Mouse (Mus musculus) large intestine, adult 2 months (tissue): ENCODE data around the gene Golga2. TPM values are rescaled to one million over a fixed set of nuclear protein-coding genes. Genes with fewer than 3 reads are reported as not detected.
A peak's percentile ranks its signal among the peaks of the same experiment; 100 is the strongest.

Experiments
- DNase-seq: peaks from one replicate; pipeline ENCODE4 v3.0.0-alpha.2; 2012; ENCODE audit warnings: low read depth, low spot score
- WGBS: fragments of 180-500 bp; shearing (Covaris S2); methylation state at CpG from one replicate; pipeline ENCODE4 v1.1.7; 2018; 5-methylcytosine and 5-hydroxymethylcytosine counted together
- polyA plus RNA-seq: library from polyadenylated mRNA; depleted of rRNA; stranded (reverse); fragments of >200 nt; gene quantifications from 2 replicates; pipeline ENCODE4 v1.2.3, GENCODE M21; 2012; rRNA removed

Gene Golga2
- polyA plus RNA-seq = 26.0 and 30.7 TPM in 2 replicates

DNA sequence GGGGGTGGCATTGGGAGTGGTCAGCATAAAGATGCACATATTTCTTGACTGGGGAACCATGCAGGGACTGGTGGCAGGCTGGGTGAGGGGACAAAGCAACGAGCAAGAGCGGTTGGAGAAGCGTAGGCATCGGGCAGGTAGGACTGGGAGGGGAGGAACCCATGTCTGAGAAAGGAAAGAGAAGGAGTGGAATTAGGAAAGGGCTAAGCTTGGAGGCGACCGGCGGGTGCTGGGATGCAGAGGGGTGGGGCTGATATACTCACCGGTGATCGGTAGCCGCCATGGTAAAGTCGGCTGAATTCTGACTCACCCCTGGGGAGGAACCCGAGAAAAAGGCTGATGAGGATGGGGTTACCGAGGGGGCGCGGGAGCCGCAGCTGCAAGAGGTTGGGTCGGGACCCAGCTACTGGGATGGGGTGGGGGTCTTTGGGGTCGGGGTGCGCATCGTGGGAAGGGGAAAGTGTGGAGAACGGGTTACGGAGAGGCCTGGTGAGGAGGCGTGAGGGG, at the start of gene Golga2:
TSS of gene Golga2 (plus strand) at position 51 of the 507 bp plus-strand sequence.
- no peak for DNase-seq

DNA sequence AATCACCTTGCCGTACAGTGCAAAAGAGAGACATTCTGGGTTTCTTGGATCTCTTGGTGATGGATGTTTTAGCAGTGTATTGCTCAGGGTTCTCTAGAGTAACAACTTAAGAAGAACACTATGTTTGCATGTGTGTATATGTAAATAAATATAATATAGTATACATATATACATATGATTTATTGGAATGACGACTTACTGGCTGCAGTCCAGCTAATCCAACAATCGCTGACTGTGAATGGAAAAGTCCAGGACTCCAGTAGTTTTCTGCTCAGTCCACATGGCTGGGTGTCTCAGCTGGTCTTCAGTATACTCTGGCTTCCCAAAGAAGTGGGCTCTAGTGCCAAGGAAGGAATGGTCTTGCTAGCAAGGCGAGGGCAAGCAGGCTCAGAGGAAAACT, 49.6 kb upstream of the Golga2 start:
- DNase-seq = no peak
- 14% methylated on average over 4 of the region's 4 CpGs for WGBS

More for the DNA sequence above, at the start of gene Golga2:
- WGBS = under 1% methylated on average over 23 of the region's 23 CpGs

DNA sequence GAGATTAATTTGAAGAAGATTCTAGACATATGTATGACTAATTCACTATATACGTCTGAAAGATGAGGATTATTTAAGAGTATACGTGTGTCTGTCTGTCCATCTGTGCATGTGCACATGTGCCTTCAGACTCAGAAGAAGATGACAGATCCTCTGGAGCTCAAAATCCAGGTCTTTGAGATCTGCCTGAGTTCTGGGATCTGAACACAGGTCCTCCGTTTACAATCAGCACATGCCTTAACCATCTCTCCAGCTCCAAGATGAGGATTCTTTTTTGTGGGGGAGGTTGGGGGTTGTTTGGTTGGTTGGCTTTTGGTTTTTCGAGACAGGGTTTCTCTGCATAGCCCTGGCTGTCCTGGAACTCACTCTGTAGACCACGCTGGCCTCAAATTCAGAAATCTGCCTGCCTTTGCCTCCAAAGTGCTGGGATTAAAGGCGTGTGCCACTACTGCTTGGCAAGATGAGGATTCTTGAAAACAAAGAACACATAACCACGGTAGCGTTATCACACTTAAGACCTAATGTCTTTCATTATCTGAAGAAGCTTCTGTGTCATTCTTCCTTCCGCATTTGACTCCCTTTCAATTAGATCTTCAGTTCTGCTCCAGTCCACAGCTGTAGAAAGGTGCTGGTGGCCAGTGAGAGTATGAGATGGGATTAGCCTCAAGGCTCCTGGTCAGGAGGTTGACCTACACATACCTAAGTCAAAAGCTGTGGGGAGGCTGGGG, 48.3 kb upstream of the Golga2 start:
- DNase-seq = no peak
- 93% methylated on average over 9 of the region's 9 CpGs for WGBS

DNA sequence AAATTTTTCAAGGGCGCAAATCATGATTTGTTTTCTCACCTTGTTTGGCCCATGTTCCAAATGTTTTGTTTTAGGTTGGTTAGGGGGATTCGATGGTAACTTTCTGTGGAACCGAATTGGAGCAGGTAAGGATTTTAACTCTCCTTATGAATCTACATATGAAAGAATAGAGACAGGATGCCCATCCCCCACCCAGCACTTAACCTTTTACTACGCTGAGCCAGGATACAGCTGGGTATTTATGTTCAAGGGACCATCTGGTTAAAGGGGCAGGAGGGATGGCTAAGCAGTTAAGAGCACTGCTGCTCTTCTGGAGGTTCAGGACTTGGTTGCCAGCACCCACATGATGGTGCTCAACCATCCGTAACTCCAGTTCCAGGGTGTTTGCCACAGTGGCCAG, 46.6 kb upstream of the Golga2 start:
- DNase-seq = no peak
- 87% methylated on average over 5 of the region's 5 CpGs for WGBS

DNA sequence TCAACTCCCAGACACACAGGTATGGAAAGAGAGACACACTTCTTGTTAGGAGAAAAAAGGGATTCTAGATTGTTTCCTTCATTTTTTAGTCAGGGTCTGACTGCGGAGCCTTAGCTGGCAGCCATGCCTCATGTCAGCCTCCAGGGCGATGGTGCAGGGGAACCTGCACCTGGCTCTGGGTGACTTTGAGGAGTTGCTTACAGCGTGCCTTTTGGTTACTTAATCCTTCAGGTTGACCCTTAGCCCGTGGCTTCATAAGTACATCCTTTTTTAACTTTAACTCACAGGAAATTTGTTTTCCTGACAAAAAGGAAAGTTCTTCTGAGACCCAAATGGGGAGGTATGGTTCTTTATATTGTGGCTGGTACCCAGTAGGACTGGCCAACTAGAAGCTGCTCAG, 44.2 kb upstream of the Golga2 start:
- 86% methylated on average over 4 of the region's 4 CpGs for WGBS

DNA sequence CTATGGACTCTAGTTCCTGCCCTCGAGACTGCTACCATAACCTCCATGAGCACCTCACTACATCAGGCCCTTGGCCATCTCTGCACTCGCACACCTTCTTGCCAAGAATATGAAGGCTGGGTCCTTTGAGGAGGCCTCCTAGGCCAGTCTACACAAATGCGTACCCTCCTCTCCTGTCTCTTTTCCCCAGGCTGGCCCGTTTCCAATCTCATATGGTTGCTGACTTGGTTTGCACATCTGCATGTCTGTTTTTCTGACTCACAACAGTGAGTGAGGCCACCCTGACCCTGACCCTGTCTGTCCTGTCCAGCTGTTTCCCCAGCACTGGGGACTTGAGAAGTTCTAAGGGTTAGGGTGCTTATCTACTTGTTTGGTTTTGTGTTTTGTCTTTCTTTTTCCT, 40.4 kb upstream of the Golga2 start:
- no peak for DNase-seq

More for the DNA sequence above, 44.2 kb upstream of the Golga2 start:
- no peak for DNase-seq

DNA sequence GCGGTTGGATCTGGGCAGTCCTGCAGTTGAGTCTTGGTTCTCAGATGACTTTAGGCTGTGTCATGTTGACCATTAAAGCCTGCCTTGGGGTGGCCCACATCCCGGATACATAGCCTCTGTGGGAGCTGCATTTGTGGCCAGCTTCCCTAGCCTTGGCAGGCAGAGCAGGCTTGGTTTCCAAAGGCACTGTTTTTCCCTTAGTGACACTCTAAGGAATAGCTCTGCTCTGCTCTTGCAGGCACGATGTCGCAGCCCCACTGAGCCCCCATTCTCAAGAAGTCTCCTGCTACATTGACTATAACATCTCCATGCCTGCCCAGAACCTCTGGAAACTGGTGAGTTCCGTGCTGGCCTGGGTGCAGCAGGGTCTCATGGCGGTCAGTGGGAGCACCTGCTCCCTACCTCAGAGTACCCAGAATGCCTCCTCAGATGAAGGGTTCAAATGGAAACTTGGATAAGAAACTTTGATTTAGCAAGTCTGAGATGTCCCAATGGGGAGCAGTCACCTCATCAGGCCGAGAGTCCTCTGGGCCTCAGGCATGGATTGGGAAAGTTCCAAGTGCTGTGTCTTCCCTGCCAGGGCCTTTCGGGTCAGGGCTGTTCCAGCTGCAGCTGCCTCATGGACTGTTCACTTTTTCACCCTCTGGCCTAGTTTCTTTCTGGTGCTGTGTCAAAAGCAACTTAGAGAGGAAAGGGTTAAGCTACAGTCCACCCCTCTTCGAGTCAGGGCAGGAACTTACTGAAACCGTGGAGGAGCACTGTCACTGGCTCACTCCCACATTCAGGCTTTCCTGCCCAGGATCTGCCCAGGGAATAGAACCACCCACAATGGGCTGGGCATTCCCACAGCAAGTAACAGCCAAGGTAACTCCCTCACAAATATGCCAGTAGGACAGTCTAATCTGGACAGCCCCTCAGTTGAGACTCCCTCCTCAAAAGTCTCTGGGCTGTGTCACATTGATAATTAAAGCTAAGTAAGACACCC, 38.5 kb upstream of the Golga2 start:
- WGBS = 76% methylated on average over 10 of the region's 10 CpGs
- DNase-seq = no peak

More for the DNA sequence above, 40.4 kb upstream of the Golga2 start:
- 86% methylated on average over 4 of the region's 4 CpGs for WGBS

DNA sequence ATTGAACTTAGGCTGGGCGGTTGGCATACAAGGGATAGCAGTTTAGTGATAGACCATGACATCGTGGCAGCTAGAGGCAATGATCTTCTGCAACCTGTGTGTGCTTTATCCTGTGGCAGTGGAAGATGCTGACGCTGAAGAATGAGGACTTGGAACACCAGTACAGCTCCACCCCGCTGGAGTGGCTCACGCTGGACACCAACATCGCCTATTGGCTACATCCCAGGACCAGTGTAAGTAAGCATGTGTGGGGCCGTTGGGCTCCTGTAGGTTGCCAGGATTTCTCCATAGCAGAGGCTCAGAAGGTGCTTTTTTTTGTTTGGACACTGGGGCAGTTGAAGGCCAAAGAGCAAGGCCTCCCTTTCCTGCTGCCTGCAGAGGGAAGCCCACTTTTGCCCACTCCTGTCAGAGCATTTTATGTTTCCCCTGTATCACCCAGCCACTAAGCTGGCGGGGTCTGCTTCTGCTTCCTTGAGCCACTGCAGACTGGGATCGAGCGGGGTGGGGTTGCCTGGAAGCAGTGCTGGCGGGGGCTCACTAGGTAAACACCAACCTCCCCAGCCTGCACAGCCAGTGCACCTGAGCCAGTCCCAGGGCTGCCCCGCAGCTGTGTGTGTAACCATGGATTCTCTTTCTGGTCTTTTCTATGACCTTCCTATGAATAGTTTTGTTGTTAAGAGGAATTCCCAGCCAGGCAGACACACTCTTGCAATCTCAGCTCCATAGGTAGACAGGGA, 35.2 kb upstream of the Golga2 start:
- DNase-seq = no peak

DNA sequence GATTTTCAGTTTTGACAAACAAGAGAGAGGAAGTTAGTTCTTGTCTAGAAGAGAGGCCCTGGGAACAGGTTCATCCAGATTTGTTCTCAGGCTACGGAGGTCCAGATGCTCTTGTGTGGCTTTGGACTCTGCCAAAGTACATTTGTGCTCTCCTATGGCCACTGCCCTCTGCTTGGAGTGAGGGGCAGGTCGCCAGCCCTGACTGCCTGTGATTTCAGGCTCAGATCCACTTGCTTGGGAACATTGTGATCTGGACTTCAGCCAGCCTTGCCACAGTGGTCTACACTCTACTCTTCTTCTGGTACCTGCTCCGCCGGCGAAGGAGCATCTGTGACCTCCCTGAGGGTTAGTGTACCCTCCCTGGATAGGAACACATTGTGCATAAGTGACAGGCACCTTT, 34.5 kb upstream of the Golga2 start:
- WGBS = 86% methylated on average over 5 of the region's 5 CpGs
- DNase-seq = no peak

More for the DNA sequence above, 35.2 kb upstream of the Golga2 start:
- 74% methylated on average over 12 of the region's 12 CpGs for WGBS

DNA sequence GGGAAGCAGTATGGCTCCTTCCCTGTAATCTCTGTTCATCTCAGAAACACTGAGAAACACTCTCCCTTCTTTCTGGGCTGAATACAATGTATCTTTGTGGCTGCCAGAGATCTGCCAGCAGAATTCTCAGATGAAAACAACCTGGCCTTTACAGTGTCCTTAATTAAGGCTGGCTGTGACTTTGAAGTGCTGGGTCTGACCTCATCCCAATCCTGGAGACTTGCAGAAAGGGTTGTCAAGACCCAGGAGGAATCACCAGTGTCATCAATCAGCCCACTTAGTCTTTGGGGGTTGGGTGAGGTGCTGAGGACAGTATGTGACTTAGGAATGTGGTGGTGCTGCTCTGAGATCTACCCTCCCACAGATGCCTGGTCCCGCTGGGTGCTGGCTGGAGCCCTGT, 33.8 kb upstream of the Golga2 start:
- WGBS = 76% methylated on average over 1 of the region's 1 CpGs
- no peak for DNase-seq

DNA sequence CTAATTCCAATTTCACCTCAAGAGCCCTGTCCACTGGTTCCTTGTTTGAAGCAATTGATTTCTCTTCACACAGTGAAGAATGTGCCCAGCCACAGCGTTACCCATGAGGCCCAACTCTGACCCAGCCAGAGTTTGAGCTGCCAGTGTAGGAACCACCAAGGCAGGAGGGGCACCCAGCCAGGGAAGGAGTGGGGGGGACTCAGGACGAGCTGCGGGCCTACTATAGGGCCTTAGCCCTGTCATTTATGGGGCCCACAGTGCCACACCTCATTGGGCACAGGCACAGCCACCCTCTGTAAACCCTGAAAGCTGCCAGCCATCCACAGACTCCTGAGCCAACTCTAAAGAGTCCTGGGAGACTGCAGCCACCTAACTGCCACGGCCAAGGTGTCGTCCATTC, 32.6 kb upstream of the Golga2 start:
- DNase-seq = no peak
- WGBS = 55% methylated on average over 5 of the region's 5 CpGs

DNA sequence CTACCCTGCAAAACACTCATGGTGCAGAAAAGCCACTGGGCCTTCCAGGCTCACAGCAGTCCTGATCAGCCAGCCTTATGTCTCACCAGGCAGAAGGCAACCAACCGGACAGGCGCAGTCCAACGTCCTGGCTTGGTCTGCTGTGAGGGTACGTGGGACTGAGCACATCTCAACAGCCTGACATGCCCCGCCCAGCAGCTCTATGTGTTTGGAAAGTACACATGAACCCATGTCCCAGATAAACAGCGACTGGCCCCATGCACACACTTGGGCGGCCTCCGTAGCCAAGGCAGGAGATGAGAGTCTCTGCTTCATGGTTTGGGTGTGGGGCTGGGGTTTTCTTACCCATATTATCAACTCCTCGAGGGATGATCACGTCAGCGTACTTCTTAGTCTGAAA, 30.9 kb upstream of the Golga2 start:
- no peak for DNase-seq
- 82% methylated on average over 11 of the region's 11 CpGs for WGBS

DNA sequence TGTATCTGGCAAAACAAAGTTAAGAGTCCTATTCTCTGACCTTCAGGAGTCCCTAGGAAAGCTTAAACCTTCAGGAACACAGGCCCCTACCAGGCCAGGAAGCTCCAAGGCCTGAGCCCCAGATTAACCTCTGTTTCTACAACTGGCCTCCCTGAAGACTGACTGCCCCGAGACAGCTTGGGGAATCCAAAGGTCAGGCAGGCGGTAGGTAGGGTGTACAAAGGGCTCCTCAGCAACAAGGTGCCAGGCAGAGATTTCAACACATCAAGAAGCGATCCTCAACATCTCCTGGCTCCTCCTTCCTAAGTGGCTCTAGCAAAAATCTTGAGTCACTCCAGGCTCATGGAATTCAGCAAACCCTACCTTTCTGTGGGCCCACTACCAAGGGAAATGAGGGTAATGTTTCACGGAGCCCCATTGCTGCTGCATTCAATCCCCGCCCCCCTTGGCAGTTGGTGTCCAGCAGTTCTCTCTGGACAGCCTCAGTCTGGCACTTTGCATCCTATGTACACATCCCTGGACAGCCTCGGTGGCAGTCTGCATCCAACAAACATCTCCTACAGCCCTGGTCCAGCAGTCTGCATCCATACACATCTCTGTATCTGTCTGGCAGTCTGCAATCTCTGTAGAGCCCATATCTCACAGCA, 28.2 kb upstream of the Golga2 start:
- no peak for DNase-seq
- WGBS = 23% methylated on average over 6 of the region's 6 CpGs

DNA sequence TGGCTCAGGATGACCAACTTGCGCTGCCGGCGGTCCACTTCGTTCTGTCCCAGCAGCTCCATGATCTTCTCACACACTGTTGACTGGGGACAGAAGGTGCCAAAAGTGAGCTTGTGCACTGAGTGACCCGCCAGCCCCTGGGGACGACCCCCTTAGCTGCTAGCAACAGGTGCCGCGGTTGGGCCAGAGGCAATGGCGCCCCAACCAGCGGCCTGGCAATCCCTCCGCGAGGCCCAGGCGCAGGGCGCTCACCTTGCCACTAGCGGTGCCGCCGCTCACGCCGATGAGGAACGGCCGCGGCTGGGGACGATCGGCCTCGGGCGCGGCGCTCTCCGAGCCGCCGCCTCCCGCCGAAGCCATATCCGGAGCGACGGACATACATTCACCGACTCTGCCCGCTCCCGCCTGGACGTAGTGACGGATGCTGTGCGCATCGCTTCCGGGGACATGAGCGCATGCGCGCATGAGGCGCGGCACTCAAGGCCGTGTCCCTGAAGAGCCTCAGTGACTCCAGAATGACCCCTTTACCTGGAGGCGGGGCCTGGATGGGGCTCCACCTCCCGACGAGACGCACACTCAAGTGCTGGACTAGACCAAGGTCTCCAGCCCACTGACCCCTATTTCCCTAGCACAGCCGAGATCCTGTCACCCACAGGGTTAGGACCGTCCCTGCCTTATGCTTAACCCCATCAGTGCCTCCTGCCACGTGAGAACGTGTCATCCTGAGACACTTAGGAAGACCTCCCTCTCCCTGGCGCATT, 27.3 kb upstream of the Golga2 start, which contains the start of gene Uck1:
TSS of gene Uck1 (minus strand) at position 503 of the 761 bp plus-strand sequence.
- peak; percentile 91 for DNase-seq
- WGBS = under 1% methylated on average over 59 of the region's 59 CpGs

DNA sequence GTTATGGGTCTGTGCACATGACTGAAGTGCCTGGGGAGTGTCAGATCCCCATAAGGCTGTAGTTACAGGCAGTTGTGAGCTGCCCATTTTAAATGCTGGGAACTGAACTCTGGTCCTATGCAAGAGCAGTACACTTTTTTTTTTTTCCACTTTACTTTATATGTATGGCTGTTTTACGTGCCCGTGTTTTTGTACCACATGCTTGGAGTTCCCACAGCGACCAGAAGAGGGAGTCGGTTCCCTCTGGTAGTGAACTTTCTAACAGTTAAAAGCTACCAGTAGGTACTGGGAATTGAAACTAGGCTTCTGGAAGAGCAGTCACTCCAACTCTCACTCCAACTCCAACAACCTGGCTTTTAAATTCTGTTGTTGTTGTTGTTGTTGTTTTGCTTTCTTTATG, 26.5 kb upstream of the Golga2 start:
- WGBS = 21% methylated on average over 4 of the region's 4 CpGs
- DNase-seq = peak; percentile 64

DNA sequence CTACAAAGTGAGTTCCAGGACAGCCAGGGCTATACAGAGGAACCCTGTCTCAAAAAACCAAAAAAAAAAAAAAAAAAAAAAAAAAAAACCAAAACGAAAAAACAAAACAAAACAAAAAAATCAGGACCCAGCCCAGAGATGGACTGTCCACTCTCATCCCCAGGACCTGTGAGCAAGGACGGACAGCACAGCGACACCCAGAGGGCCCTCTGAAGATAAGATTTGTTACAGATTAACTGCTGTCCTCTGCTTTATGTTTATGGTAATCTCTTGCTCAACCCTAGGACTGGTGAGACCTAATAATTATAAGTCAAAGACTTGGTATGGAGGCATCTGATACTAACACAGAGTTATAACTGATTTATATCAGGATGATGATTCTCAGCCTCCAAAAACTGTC, 11.4 kb upstream of the Golga2 start:
- no peak for DNase-seq
- WGBS = 50% methylated on average over 3 of the region's 3 CpGs

DNA sequence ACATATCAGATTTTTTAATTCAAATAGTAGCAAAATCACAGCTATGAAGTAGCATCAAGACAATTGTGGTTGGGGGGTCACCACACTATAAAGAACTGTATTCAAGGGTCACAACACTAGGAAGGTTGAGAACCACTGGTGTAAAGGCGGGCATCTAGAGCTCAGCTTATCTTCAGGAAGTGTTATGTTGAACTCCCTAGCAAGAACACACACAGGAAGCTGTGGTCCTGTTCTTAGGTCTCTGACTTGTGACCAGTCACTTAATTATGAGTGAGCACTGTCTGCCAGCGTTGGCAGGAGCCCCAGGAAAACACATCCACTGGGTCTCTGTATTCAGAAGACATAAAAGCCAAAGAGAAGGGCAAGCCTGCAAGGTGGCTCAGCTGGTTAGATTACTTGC, 4.9 kb upstream of the Golga2 start:
- 86% methylated on average over 2 of the region's 2 CpGs for WGBS
- DNase-seq = no peak

DNA sequence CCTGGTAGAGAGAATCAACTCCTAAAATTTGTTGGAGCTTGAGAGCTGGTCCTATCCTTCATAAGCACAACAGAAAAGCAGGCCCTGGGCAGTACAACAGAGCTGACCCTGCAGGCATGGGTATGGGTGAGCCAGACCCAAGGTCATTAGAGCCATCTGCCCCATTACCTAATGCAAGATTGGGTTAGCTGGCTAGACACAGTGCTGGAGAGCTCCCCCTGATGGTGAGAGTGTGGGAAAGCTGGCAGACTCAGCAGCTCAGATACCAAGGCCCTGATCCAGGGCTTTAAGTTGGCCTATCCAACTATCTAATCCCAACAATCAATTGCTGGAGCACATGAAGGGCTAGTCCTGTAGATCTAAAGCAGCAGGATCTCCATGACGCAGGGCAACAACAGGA, 4.5 kb upstream of the Golga2 start:
- DNase-seq = no peak
- WGBS = 85% methylated on average over 1 of the region's 1 CpGs

DNA sequence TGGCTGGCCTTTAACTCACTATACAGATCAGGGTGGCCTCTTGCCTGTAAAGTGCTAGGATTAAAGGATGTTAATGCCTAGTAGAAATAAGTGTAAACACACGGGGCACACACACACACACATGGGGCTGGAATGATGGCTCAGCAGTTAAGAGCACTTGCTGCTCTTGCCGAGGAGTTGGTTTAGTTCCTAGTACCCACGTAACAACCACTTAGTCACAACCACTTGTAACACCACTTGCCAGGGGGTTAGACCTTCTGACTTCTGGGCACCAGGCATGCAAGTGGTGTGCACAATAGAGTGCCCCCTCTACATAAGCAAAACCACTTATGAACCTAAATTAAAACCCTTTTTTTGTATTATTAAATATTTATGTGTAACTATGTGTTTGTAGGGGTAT, 3.2 kb upstream of the Golga2 start:
- WGBS = 77% methylated on average over 3 of the region's 3 CpGs
- no peak for DNase-seq
